Mouse (Mus musculus) frontal cortex, postnatal 14 days (tissue): ENCODE data around the gene Gm3542.
"Not testable (repeated sequence)": the region's sequence is repeated elsewhere in the genome, so short reads cannot be mapped to it uniquely, and the experiment has no call there.

Experiments used
- DNase-seq, 2 experiments: peaks; one replicate each; pipeline ENCODE4 v3.0.0; 2022; ENCODE audit warnings: low spot score in 2 of 2

The Gm3542 gene

GRCm38 (mm10) chr14:5334828-5335227 lies at the start of gene Gm3542:
Gene Gm3542, minus strand, starts transcription at chr14:5334928.
- DNase-seq = not testable (repeated sequence)
